Mouse (Mus musculus) limb, embryonic 14.5 days (tissue): ENCODE results near the gene Cd44. TPM values are rescaled to one million over a fixed set of nuclear protein-coding genes. Genes with fewer than 3 reads are reported as not detected.

Source experiments
- ATAC-seq: fragments of 200-750 bp; cut with Nextera tagmentation; 2 replicates; pipeline ENCODE4 v1.8.0; 2017; ENCODE audit warnings: low read depth, moderate number of reproducible peaks, moderate TSS enrichment; ENCODE audit not compliant: low FRiP score
- DNase-seq: peaks from one replicate; pipeline ENCODE4 v3.0.0-alpha.2; 2015; ENCODE audit warnings: low spot score
- H3K27ac ChIP-seq: fragments of 300-500 bp; sonication (generic); replicated peaks from 2 replicates; pipeline ENCODE4 v1.5.1; 2014; ENCODE audit warnings: low read depth, mild to moderate bottlenecking, low read length, moderate library complexity, mixed read lengths
- H3K27me3 ChIP-seq: fragments of 300-500 bp; sonication (generic); 2 replicates; pipeline ENCODE4 v1.6.1; 2014; ENCODE audit warnings: low read length, mixed read lengths; ENCODE audit not compliant: control insufficient read depth, insufficient read depth
- H3K36me3 ChIP-seq: fragments of 300-500 bp; sonication (generic); 2 replicates; pipeline ENCODE4 v1.6.1; 2014; ENCODE audit warnings: mild to moderate bottlenecking, low read length, moderate library complexity, mixed read lengths; ENCODE audit not compliant: control insufficient read depth, insufficient read depth
- H3K4me1 ChIP-seq: fragments of 300-500 bp; sonication (generic); 2 replicates; pipeline ENCODE4 v1.6.1; 2014; ENCODE audit warnings: antibody characterized with exemption, low read length, mixed read lengths; ENCODE audit not compliant: control insufficient read depth, insufficient read depth
- H3K4me2 ChIP-seq: fragments of 300-500 bp; sonication (generic); replicated peaks from 2 replicates; pipeline ENCODE4 v1.6.1; 2014; ENCODE audit warnings: low read depth, mild to moderate bottlenecking, low read length, moderate library complexity; ENCODE audit not compliant: severe bottlenecking
- H3K4me3 ChIP-seq: fragments of 300-500 bp; sonication (generic); replicated peaks from 2 replicates; pipeline ENCODE4 v1.5.1; 2014; ENCODE audit warnings: low read length
- H3K9ac ChIP-seq: fragments of 300-500 bp; sonication (generic); 2 replicates; pipeline ENCODE4 v1.6.1; 2014; ENCODE audit warnings: mild to moderate bottlenecking, low read depth, low read length, moderate library complexity; ENCODE audit not compliant: severe bottlenecking
- H3K9me3 ChIP-seq: fragments of 300-500 bp; sonication (generic); 2 replicates; pipeline ENCODE4 v1.6.1; 2016; ENCODE audit warnings: low read length; ENCODE audit not compliant: control insufficient read depth
- POLR2A ChIP-seq: fragments of 200-500 bp; IDR thresholded peaks from 2 replicates; pipeline ENCODE4 v1.8.0; 2012; ENCODE audit warnings: inconsistent platforms, mild to moderate bottlenecking, moderate library complexity, borderline replicate concordance; ENCODE audit not compliant: insufficient read depth, insufficient read length; ENCODE audit errors: extremely low read depth
- WGBS: fragments of 180-500 bp; shearing (Covaris S2); extraction: QIAGEN DNeasy Blood & Tissue Kit; methylation state at CpG from one replicate; pipeline ENCODE4 v1.1.7; 2014; 5-methylcytosine and 5-hydroxymethylcytosine counted together
- polyA plus RNA-seq, 2 experiments: library from polyadenylated mRNA; depleted of rRNA in 1 of 2; stranded (reverse) in 1 of 2; unstranded in 1 of 2; fragments of >200 nt; fragmentation: Nextera tagmentation in 1 of 2; extraction: Ambion mirVana in 1 of 2; gene quantifications; 2 replicates each; pipeline versions ENCODE4 v1.2.1 to v1.2.3; 2012 to 2014

The Cd44 gene
- polyA plus RNA-seq, 2 experiments: 29.3 to 46.3 TPM

DNA sequence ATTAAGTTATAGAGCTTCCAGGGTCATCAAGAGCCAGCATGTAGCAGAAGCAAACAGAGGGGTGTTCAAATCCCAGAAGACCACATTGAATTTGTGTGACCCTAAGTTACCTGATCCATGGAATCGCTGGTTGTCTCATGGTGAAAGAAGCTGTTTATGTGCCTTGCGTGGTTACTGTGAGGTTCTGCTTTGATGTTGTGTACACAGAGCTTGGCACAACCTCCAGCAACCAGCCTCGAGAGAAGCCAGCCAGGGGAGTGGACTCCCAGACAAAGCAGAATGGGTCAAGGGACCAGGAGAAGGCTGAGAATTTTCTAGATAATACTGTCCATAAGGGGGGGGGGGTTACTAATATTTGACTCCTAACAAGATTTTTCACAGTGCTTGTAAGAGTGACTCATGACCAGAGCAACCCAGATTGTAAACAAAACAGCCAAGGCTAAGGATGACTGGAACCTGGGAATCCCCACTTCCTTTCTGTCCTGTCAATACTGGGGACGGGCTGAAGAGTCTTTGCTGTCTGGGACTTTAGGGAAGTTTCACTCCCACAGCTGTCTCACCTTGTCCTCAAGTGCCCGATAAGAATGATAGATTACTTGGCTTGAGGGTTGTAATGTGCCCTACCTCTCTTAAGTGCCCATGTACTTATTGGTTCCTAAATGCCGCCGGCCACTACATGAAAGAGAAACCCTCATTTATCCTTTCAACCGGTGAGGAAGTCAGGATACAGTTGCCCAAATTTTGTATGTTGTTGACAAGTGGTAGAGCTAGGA is 136.7 kb downstream of the Cd44 start:
- DNase-seq (no peak), ATAC-seq (no peak)
- no peaks in the 10 kb centered on the region for H3K27me3 ChIP-seq
- H3K4me1 ChIP-seq: no peaks in the 10 kb centered on the region
- no peak overlapping the region for H3K9ac ChIP-seq
- H3K27ac ChIP-seq: no peak overlapping the region
- no peak overlapping the region for H3K4me3 ChIP-seq
- H3K9me3 ChIP-seq: no peaks in the 10 kb centered on the region
- H3K4me2 ChIP-seq: no peak overlapping the region
- no peaks in the 10 kb centered on the region for H3K36me3 ChIP-seq
- no peak for TF ChIP-seq POLR2A
- 63% methylated on average over 8 of the region's 8 CpGs for WGBS

GRCm38 (mm10) chr2:102763991-102764390 is 137.5 kb downstream of the Cd44 start:
- Histone ChIP-seq H3K27me3 (no peaks in the 10 kb centered on the region), H3K36me3 (no peaks in the 10 kb centered on the region), H3K9me3 (no peaks in the 10 kb centered on the region), H3K4me2 (no peak overlapping the region), H3K4me3 (no peak overlapping the region), H3K9ac (no peak overlapping the region), H3K4me1 (no peaks in the 10 kb centered on the region), H3K27ac (no peak overlapping the region)
- 84% methylated on average over 2 of the region's 2 CpGs for WGBS
- TF ChIP-seq POLR2A: no peak
- DNase-seq (no peak), ATAC-seq (no peak)

DNA sequence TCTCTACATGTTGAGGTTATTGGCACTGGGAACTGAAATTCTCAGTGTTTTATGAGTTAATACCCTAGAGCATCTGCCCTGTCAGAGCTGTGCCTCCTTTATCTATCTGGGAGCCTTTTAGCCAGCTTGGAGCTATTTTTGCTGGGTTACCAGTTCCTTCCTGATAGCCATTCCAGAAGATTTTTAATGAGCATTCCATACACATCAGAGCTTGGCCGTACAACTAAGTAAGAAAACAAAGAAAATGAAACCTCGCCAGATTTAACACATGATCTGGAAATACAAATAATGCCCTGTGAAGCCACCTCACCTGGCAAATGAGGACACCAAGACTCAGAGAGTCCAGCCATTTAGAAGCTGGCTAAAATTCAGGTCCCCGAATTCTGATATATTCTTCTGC is 138.3 kb downstream of the Cd44 start:
- no peak for ATAC-seq
- Histone ChIP-seq H3K9ac (no peak overlapping the region), H3K27me3 (no peaks in the 10 kb centered on the region), H3K9me3 (no peaks in the 10 kb centered on the region), H3K4me2 (no peak overlapping the region), H3K4me3 (no peak overlapping the region), H3K36me3 (no peaks in the 10 kb centered on the region), H3K27ac (no peak overlapping the region), H3K4me1 (no peaks in the 10 kb centered on the region)
- no peak for TF ChIP-seq POLR2A
- no peak for DNase-seq
- 77% methylated on average over 3 of the region's 3 CpGs for WGBS

Other genes with a start within 250 kb of the Cd44 start
- 1.6 and 2.0 TPM in 2 replicates for gene Slc1a2, start 243.0 kb downstream of the Cd44 start, polyA plus RNA-seq (2012; rRNA removed)
- gene Slc1a2, start 243.0 kb downstream of the Cd44 start, polyA plus RNA-seq (2014; fragmentation: Nextera tagmentation; extraction: Ambion mirVana): 0.89 and 1.6 TPM in 2 replicates
- gene Pdhx, start 171.8 kb upstream of the Cd44 start, polyA plus RNA-seq (2012; rRNA removed): 31.0 and 33.2 TPM in 2 replicates
- 32.1 and 32.4 TPM in 2 replicates for gene Pdhx, start 171.8 kb upstream of the Cd44 start, polyA plus RNA-seq (2014; fragmentation: Nextera tagmentation; extraction: Ambion mirVana)
- gene Apip, start 172.0 kb upstream of the Cd44 start, polyA plus RNA-seq (2012; rRNA removed): 45.1 and 57.8 TPM in 2 replicates
- gene Apip, start 172.0 kb upstream of the Cd44 start, polyA plus RNA-seq (2014; fragmentation: Nextera tagmentation; extraction: Ambion mirVana): 80.4 and 80.9 TPM in 2 replicates